8 mouse cellular contexts compared by ENCODE assay signal in the genomic region with DNA sequence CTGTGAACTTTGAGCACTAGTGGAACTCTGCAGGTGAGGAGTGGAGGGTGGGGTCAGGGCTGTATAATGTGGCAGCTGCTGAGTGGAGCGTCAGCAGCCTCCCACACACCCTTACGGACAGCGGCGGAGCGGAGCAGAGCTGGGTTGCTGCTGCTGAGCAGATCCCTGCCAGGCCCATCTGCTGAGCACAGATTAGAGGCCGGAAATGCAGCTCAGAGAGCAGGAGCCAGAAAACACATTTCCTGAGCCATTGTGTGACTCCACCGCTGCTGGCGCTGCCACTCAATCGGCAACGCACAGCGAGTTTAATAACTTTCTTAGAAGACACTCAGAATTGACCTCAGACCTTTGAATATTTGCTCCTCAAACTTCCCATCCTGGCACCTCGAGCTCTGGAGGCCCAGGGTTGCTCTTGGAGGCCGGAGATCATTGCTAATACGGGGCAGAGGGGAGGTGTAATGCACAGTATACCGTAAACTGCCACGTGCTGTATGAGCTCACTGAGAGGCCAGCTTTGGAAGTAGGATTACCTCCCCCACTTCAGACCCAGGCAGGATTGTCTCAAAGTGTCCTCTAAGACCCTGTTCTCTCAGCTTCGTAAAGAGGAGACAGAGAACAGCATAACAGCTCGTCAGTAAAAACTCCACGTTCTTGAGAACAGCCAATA.
DNase-seq lines count a peak whose midpoint lies in the region; ATAC-seq and TF ChIP-seq lines count a peak whose summit lies in the region.

No protein-coding gene starts in this region.

- peak overlapping the region; percentile 50 for H3K4me2 ChIP-seq in intestine, postnatal 0 days (replicated peaks; ENCODE audit: low read depth)
- H3K4me2 ChIP-seq in limb, embryonic 15.5 days = no peak overlapping the region
- peak overlapping the region; percentile 5; the same call in 1 of the 2 replicates for H3K4me2 ChIP-seq in midbrain, embryonic 13.5 days (replicated peaks)

- H3K36me3 ChIP-seq in intestine, postnatal 0 days (ENCODE audit: control insufficient read depth, insufficient read depth) = no peaks in the 10 kb centered on the region
- no peaks in the 10 kb centered on the region for H3K36me3 ChIP-seq in limb, embryonic 15.5 days
- H3K36me3 ChIP-seq in midbrain, embryonic 13.5 days = no peaks in the 10 kb centered on the region

- no peaks in the 10 kb centered on the region for H3K9me3 ChIP-seq in intestine, postnatal 0 days (ENCODE audit: control insufficient read depth)
- H3K9me3 ChIP-seq in limb, embryonic 15.5 days = no peaks in the 10 kb centered on the region
- no peaks in the 10 kb centered on the region for H3K9me3 ChIP-seq in midbrain, embryonic 13.5 days

- DNase-seq in MN1 (ENCODE audit: low spot score) = peak; percentile 82
- DNase-seq in c-Kit-positive CD71-positive TER-119-positive erythroid progenitor cells, embryonic 14.5 days (ENCODE audit: low spot score) = peak; percentile 79
- peak; percentile 98 for DNase-seq in heart, adult 11 months
- DNase-seq in spleen, postnatal 4 days (ENCODE audit: low spot score in 2 of 2) = peak; percentile 78 to 83
- no peak for DNase-seq in frontal cortex, postnatal 25 days (ENCODE audit: low spot score in 2 of 2)

- H3K27me3 ChIP-seq in intestine, postnatal 0 days (replicated peaks; ENCODE audit: control insufficient read depth, insufficient read depth, low read length) = no peaks in the 10 kb centered on the region
- H3K27me3 ChIP-seq in limb, embryonic 15.5 days = no peaks in the 10 kb centered on the region
- no peaks in the 10 kb centered on the region for H3K27me3 ChIP-seq in midbrain, embryonic 13.5 days

- H3K9ac ChIP-seq in intestine, postnatal 0 days (ENCODE audit: low read depth, low read length) = no peak overlapping the region
- no peak overlapping the region for H3K9ac ChIP-seq in limb, embryonic 15.5 days
- H3K9ac ChIP-seq in midbrain, embryonic 13.5 days (replicated peaks) = 0 out of 2 replicates have a peak overlapping the region, but pooled peaks have one; percentile 1

- peak overlapping the region; percentile 28; the same call in 1 of the 2 replicates for H3K27ac ChIP-seq in intestine, postnatal 0 days (ENCODE audit: low read depth, low read length)
- 0 out of 2 replicates have a peak overlapping the region, but pooled peaks have one; percentile 52 for H3K27ac ChIP-seq in limb, embryonic 15.5 days
- H3K27ac ChIP-seq in midbrain, embryonic 13.5 days = peak overlapping the region; percentile 70

- 17% methylated on average over 19 of the region's 19 CpGs for WGBS in intestine, postnatal 0 days
- WGBS in limb, embryonic 15.5 days = 31% methylated on average over 19 of the region's 19 CpGs
- 28% methylated on average over 19 of the region's 19 CpGs for WGBS in midbrain, embryonic 13.5 days

- H3K4me1 ChIP-seq in intestine, postnatal 0 days (replicated peaks; ENCODE audit: control insufficient read depth, insufficient read depth, low read length) = no peaks in the 10 kb centered on the region
- peaks cover 10% of the 10 kb centered on the region for H3K4me1 ChIP-seq in limb, embryonic 15.5 days
- peaks cover 27% of the 10 kb centered on the region for H3K4me1 ChIP-seq in midbrain, embryonic 13.5 days (replicated peaks)

- peak; percentile 96 for ATAC-seq in intestine, postnatal 0 days
- ATAC-seq in limb, embryonic 15.5 days (ENCODE audit: insufficient number of reproducible peaks, low FRiP score, low TSS enrichment, low read depth) = no peak
- ATAC-seq in midbrain, embryonic 13.5 days = peak; percentile 85

- no peak overlapping the region for H3K4me3 ChIP-seq in intestine, postnatal 0 days (ENCODE audit: low read depth, low read length)
- no peak overlapping the region for H3K4me3 ChIP-seq in limb, embryonic 15.5 days
- H3K4me3 ChIP-seq in midbrain, embryonic 13.5 days (replicated peaks) = no peak overlapping the region

- TF ChIP-seq CTCF in intestine, postnatal 0 days (IDR thresholded peaks at IDR 0.05; ENCODE audit: low read depth) = peak; percentile 41; the same call in 1 of the 2 replicates

Comparison
In these comparisons a context has a peak if more than half of its experiments do, and no peak if none do; other contexts are left out.
1. DNase-seq: peak in MN1 (single experiment), c-Kit-positive CD71-positive TER-119-positive erythroid progenitor cells, embryonic 14.5 days (single experiment), heart, adult 11 months (single experiment) and spleen, postnatal 4 days (2 of 2); none in frontal cortex, postnatal 25 days (0 of 2).
2. Peak in every context shown above with its lines, with median percentiles within 50 percentile points of each other: H3K27ac ChIP-seq.